Comparison of ENCODE assay signal across 7 mouse cellular contexts in genomic region chr5:34915801-34916200, GRCm38 (mm10). TPM values are rescaled to one million over a fixed set of nuclear protein-coding genes. Genes with fewer than 3 reads are reported as not detected.
DNase-seq lines count a peak whose midpoint lies in the region; ATAC-seq lines count a peak whose summit lies in the region.

No protein-coding gene starts in this region.

- H3K4me1 ChIP-seq in hindbrain, embryonic 14.5 days (replicated peaks; ENCODE audit: control insufficient read depth, insufficient read depth, low read length) = peaks cover 10% of the 10 kb centered on the region

- H3K9ac ChIP-seq in hindbrain, embryonic 14.5 days = no peak overlapping the region

- 4% methylated on average over 1 of the region's 1 CpGs for WGBS in hindbrain, embryonic 14.5 days

- ATAC-seq in hindbrain, embryonic 14.5 days (ENCODE audit: low FRiP score) = peak; percentile 52; the same call in 1 of the 2 replicates

- H3K9me3 ChIP-seq in hindbrain, embryonic 14.5 days (ENCODE audit: control insufficient read depth, low read length) = no peaks in the 10 kb centered on the region

- H3K36me3 ChIP-seq in hindbrain, embryonic 14.5 days (replicated peaks; ENCODE audit: control insufficient read depth, insufficient read depth) = peaks cover 7% of the 10 kb centered on the region

- no peak overlapping the region for H3K4me2 ChIP-seq in hindbrain, embryonic 14.5 days (replicated peaks)

- DNase-seq in T-cell, adult 2 months (ENCODE audit: low spot score) = peak; percentile 41
- peak; percentile 59 for DNase-seq in cerebellum, adult 9-10 months
- peak; percentile 57 to 68 for DNase-seq in frontal cortex, postnatal 14 days (ENCODE audit: low spot score in 2 of 2)
- DNase-seq in hindbrain, embryonic 14.5 days (ENCODE audit: low spot score) = peak; percentile 82
- peak; percentile 57 for DNase-seq in left cerebral cortex, adult 11 months (ENCODE audit: low spot score)
- DNase-seq in lung, postnatal 4 days = peak; percentile 72 to 83
- peak; percentile 68 to 71 for DNase-seq in right cerebral cortex, postnatal 36 days (ENCODE audit: low spot score in 2 of 2)

- H3K27me3 ChIP-seq in hindbrain, embryonic 14.5 days (ENCODE audit: control insufficient read depth, insufficient read depth, low read length) = no peaks in the 10 kb centered on the region

- no peak overlapping the region for H3K4me3 ChIP-seq in hindbrain, embryonic 14.5 days (replicated peaks; ENCODE audit: low read length)

- H3K27ac ChIP-seq in hindbrain, embryonic 14.5 days = no peak overlapping the region

RNA-seq across cellular contexts. Expression of gene Msantd1, which starts 8.0 kb away (rescaled TPM):
- polyA plus RNA-seq in hindbrain, embryonic 14.5 days (2014; fragmentation: Nextera tagmentation; extraction: Ambion mirVana) = 2.6 and 5.3 TPM in 2 replicates

RNA-seq across cellular contexts. Expression of gene Rgs12, which starts 33.4 kb away (rescaled TPM):
- 34.1 and 36.5 TPM in 2 replicates for polyA plus RNA-seq in hindbrain, embryonic 14.5 days (2014; fragmentation: Nextera tagmentation; extraction: Ambion mirVana)
